Comparison of ENCODE assay signal across 9 mouse cellular contexts in genomic region chr5:120806458-120806857, GRCm38 (mm10). TPM values are rescaled to one million over a fixed set of nuclear protein-coding genes. Genes with fewer than 3 reads are reported as not detected.
DNase-seq lines count a peak whose midpoint lies in the region; ATAC-seq lines count a peak whose summit lies in the region.
"Had no signal": no experiment of that assay in that cellular context is flagged by ENCODE, and none has a peak within 500 bp of the region (broad histone marks: within the 10 kb centered on the region; RNA-seq: fewer than 3 reads in every experiment).

No protein-coding gene starts in this region.

- H3K27me3 ChIP-seq in liver, embryonic 11.5 days (replicated peaks; ENCODE audit: control insufficient read depth, insufficient read depth, low read length), result no peaks in the 10 kb centered on the region

- no peak overlapping the region for H3K4me2 ChIP-seq in liver, embryonic 11.5 days

- DNase-seq in adrenal gland, postnatal 10 days, result peak; percentile 59
- no peak for DNase-seq in adrenal gland, postnatal 4 days (ENCODE audit: low spot score in 2 of 2)
- DNase-seq in liver, result peak; percentile 57
- DNase-seq in liver, embryonic 11.5 days (ENCODE audit: low spot score), result no peak
- DNase-seq in c-Kit-positive CD71-positive TER-119-negative erythroid progenitor cells, embryonic 14.5 days (ENCODE audit: low read depth), result peak; percentile 47
- peak; percentile 45 to 49 for DNase-seq in lung, adult 18-20 months
- DNase-seq in spleen, adult 12 weeks (ENCODE audit: low spot score), result peak; percentile 59

- no peaks in the 10 kb centered on the region for H3K4me1 ChIP-seq in liver, embryonic 11.5 days (replicated peaks; ENCODE audit: control insufficient read depth, insufficient read depth, low read length)

- no peak for ATAC-seq in liver, embryonic 11.5 days (replicated peaks; ENCODE audit: low FRiP score)
- peak; percentile 35; the same call in 1 of the 2 replicates for ATAC-seq in granulocyte monocyte progenitor cell, adult 5-6 weeks (replicated peaks; ENCODE audit: poor library complexity, severe bottlenecking)

- no peak overlapping the region for H3K4me3 ChIP-seq in liver, embryonic 11.5 days (ENCODE audit: low read depth, low read length)

- H3K9ac ChIP-seq in liver, embryonic 11.5 days (ENCODE audit: low read depth, low read length), result no peak overlapping the region

- H3K27ac ChIP-seq in liver, embryonic 11.5 days (ENCODE audit: low read depth, low read length), result no peak overlapping the region

- H3K36me3 ChIP-seq in liver, embryonic 11.5 days (ENCODE audit: control insufficient read depth, insufficient read depth, low read length), result no peaks in the 10 kb centered on the region

- WGBS in liver, embryonic 11.5 days, result 100% methylated on average over 1 of the region's 1 CpGs

- no peaks in the 10 kb centered on the region for H3K9me3 ChIP-seq in liver, embryonic 11.5 days (ENCODE audit: control insufficient read depth, low read length)

RNA-seq across cellular contexts. Expression of gene Oas1c, which starts 5.9 kb away (rescaled TPM):
- 1 to 10 TPM; 1.0 to 1.1 TPM for total RNA-seq in adrenal gland, postnatal 10 days (2021)
- total RNA-seq in adrenal gland, postnatal 4 days (2021), result 1 to 10 TPM; 2.3 to 4.1 TPM
- 0.19 TPM in 1 of 2 replicates, not detected in the other for polyA plus RNA-seq in liver, embryonic 11.5 days (2014; fragmentation: Nextera tagmentation; extraction: Ambion mirVana)
- 3.8 TPM in 1 of 2 replicates, not detected in the other for total RNA-seq in granulocyte monocyte progenitor cell, adult 5-6 weeks (2014; fragmentation: Nextera tagmentation)
- 0.21 and 2.5 TPM in 2 replicates for total RNA-seq in granulocyte monocyte progenitor cell, adult 5-6 weeks (2017)

RNA-seq across cellular contexts. Expression of gene Oas1e, which starts 11.1 kb away (rescaled TPM):
- not detected for total RNA-seq in adrenal gland, postnatal 10 days (2021)
- not detected for total RNA-seq in adrenal gland, postnatal 4 days (2021)
- not detected in 2 replicates for polyA plus RNA-seq in liver, embryonic 11.5 days (2014; fragmentation: Nextera tagmentation; extraction: Ambion mirVana)
- not detected in 2 replicates for total RNA-seq in granulocyte monocyte progenitor cell, adult 5-6 weeks (2014; fragmentation: Nextera tagmentation)
- total RNA-seq in granulocyte monocyte progenitor cell, adult 5-6 weeks (2017), result not detected in 2 replicates
- total RNA-seq: layer of hippocampus, adult 8-10 months had no signal

RNA-seq across cellular contexts. Expression of gene Oas3, which starts 29.0 kb away (rescaled TPM):
- total RNA-seq in adrenal gland, postnatal 10 days (2021), result under 1 TPM; 0.15 to 0.21 TPM
- under 1 TPM; 0.11 to 0.25 TPM for total RNA-seq in adrenal gland, postnatal 4 days (2021)
- 0.04 and 0.08 TPM in 2 replicates for polyA plus RNA-seq in liver, embryonic 11.5 days (2014; fragmentation: Nextera tagmentation; extraction: Ambion mirVana)
- total RNA-seq in granulocyte monocyte progenitor cell, adult 5-6 weeks (2014; fragmentation: Nextera tagmentation), result 0.17 and 1.3 TPM in 2 replicates
- total RNA-seq in granulocyte monocyte progenitor cell, adult 5-6 weeks (2017), result 0.77 and 0.90 TPM in 2 replicates

RNA-seq across cellular contexts. Expression of gene Oas1f, which starts 40.7 kb away (rescaled TPM):
- total RNA-seq in adrenal gland, postnatal 10 days (2021), result not detected
- not detected for total RNA-seq in adrenal gland, postnatal 4 days (2021)
- not detected in 2 replicates for polyA plus RNA-seq in liver, embryonic 11.5 days (2014; fragmentation: Nextera tagmentation; extraction: Ambion mirVana)
- total RNA-seq in granulocyte monocyte progenitor cell, adult 5-6 weeks (2014; fragmentation: Nextera tagmentation), result not detected in 2 replicates
- not detected in 2 replicates for total RNA-seq in granulocyte monocyte progenitor cell, adult 5-6 weeks (2017)
- total RNA-seq: layer of hippocampus, adult 8-10 months had no signal

RNA-seq across cellular contexts. Expression of gene Oas1h, which starts 54.8 kb away (rescaled TPM):
- not detected for total RNA-seq in adrenal gland, postnatal 10 days (2021)
- under 1 TPM in 1 of 2 experiments, not detected in 1; 0.20 TPM for total RNA-seq in adrenal gland, postnatal 4 days (2021)
- not detected in 2 replicates for polyA plus RNA-seq in liver, embryonic 11.5 days (2014; fragmentation: Nextera tagmentation; extraction: Ambion mirVana)
- not detected in 2 replicates for total RNA-seq in granulocyte monocyte progenitor cell, adult 5-6 weeks (2014; fragmentation: Nextera tagmentation)
- total RNA-seq in granulocyte monocyte progenitor cell, adult 5-6 weeks (2017), result not detected in 2 replicates
- total RNA-seq: layer of hippocampus, adult 8-10 months had no signal

Comparison
In these comparisons a context has a peak if more than half of its experiments do, and no peak if none do; other contexts are left out.
1. DNase-seq: peak in adrenal gland, postnatal 10 days (single experiment), liver (single experiment), c-Kit-positive CD71-positive TER-119-negative erythroid progenitor cells, embryonic 14.5 days (single experiment), lung, adult 18-20 months (2 of 2) and spleen, adult 12 weeks (single experiment); none in adrenal gland, postnatal 4 days (0 of 2) and liver, embryonic 11.5 days (single experiment).